Mouse (Mus musculus) yolk sac, embryonic 10.5 days (tissue): ENCODE measurements around the gene Vwde.

Source experiments
- DNase-seq: peaks from one replicate; pipeline ENCODE4 v3.0.0-alpha.2; 2017; ENCODE audit warnings: low spot score

The Vwde gene

GRCm38 (mm10) chr6:13224596-13225227 is at the start of gene Vwde:
TSS of gene Vwde (minus strand) at chr6:13224965.
- DNase-seq: no peak

- no peak for DNase-seq
Observed at GRCm38 (mm10) chr6:13255341-13255740, 30.6 kb upstream of the Vwde start.

- no peak for DNase-seq
Observed at GRCm38 (mm10) chr6:13248317-13248969, 23.7 kb upstream of the Vwde start.

GRCm38 (mm10) chr6:13206157-13206556 is 18.6 kb downstream of the Vwde start:
- no peak for DNase-seq

- no peak for DNase-seq
Observed at GRCm38 (mm10) chr6:13197486-13197885, 27.3 kb downstream of the Vwde start.

GRCm38 (mm10) chr6:13186836-13187235 is 37.9 kb downstream of the Vwde start:
- DNase-seq: no peak

- no peak for DNase-seq
Observed at GRCm38 (mm10) chr6:13180061-13180460, 44.7 kb downstream of the Vwde start.

DNA sequence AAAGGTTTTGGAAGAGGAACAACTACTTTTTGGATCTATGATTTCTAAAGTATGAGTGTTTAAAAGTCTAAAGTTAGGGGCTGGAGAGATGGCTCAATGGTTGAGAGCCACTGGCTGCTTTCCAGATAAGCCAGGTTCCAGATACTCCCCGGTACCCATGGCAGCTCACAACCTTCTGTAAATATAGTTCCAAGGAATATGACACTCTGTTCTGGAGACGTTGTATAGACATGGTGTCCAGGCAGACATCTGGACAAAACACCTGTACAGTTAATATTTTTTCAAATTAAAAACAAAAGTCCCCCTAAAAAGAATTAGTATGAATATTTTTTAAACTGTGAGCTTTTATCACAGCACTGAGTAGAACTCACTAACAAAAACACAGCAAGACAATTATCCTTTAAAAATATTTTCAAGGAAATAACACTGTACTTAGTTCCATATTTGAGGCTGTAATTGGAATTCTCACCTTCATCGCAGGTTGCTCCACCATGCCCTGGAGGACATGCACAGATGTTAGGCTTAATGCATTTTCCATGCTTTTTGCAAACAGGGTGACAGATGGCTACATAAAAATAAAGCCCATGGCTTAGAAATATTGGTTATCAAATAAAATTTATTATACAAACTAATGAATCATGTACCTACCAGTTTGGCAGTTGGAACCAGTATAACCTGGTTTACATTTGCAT is 55.2 kb downstream of the Vwde start:
- DNase-seq: no peak

DNA sequence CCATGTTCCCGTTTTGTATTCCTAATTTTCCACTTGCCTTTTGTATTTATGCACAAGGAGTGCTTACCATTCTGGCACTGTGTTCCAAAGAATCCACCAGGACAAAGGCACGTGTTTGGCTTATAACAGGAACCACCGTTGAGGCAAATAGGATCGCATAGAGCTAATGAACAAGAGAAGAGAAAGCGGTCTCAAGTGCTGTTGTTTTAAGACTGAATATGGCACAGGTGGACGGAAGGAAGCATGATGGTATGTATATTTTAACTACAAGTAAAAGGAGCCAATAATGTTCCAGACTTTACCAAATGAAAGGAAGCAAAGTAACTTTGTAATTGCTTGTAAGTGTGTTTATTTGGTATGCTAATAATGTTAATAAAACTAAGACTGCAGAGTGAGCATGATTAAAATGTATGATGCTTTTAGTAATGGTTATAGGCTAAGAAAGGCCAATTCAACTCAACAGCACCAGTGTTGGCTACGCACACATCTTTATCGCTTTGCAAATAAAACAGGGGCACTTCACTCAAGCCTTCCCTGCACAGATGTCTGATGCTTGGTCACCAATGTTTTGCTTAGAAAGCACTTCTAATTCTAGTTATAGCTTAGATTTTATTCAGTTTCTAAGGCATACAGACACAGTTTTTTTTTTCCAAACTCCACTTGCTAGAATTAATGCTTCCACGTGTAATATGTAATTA is 58.4 kb downstream of the Vwde start:
- no peak for DNase-seq

- DNase-seq: no peak
Observed at GRCm38 (mm10) chr6:13159437-13159836, 65.3 kb downstream of the Vwde start.

DNA sequence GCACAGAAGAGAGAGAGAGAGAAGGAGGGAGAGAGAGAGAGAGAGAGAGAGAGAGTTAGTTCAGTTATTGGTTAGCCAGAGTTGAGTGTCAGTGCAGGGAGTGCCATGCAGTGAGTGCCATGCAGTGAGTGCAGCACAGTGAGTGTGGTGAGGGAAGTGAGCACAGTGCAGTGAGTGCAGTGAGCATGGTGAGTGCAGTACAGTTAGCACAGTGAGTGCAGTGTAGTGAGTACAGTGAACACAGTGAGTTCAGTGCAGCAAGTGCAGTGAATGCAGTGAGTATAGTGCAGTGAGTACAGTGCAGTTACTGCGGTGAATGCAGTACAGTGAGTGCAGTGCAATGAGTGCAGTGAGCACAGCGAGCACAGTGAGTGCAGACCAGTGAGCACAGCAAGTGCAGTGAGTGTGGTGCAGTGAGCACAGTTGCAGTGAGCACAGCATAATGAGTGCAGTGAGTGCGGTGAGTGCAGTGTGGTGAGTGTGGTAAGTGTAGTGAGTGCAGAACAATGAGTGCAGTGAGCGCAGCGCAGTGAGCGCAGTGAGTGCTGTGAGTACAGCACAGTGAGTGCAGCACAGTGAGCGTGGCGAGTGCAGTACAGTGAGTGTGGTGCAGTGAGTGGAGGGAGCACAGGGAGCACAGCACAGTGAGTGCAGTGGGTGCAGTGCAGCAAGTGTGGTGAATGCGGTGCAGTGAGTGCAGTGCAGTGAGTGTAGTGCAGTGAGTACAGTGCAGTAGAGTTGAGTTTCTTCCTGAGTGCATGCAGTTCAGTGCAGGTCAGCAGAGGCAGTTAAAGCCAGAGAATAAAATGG is 70.7 kb downstream of the Vwde start:
- DNase-seq: no peak

DNA sequence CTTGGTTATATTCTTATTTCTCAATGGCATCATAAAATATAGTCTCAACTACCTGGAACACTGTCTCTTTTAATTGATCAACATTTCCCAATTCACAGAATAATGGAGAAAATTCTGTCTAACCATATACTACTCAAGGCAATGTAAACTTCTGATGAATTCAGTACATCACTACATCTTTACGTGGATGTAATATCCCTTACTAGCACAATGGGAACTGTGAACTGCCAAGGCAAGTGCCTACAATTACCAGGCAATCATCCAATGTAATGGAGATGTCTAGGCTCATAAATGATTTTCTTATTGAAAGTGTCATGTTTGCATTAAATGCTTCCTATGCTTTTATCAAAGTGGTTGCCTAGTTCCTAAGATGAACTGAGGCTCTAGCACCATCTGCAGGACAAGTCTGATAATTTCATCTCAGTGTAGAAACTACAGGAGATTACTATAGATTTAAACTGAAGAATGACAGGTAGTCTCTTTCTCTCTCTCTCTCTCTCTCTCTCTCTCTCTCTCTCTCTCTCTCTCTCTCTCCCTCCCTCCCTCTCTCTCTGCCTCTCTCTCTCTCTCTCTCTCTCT is 72.6 kb downstream of the Vwde start:
- no peak for DNase-seq

DNA sequence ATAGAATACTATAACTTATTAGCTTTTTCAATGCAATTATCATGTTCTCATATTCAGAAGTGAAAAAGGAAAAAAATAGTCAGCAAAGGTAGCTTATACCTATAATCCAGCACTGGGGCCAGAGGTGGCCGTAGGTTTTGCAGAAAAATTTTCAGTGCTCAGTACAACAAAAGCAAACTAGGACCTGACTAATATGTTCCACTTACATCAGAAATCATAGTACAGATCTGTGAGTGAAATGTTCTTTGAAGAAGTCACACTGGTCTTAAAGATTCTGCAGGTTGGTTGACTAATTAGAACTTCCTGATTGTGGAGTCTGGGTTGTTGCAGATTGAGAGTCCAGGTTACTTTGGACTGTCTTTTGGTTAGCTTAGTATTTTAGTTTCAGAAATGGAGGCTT is 87.5 kb downstream of the Vwde start:
- DNase-seq: no peak

- DNase-seq: no peak
Observed at GRCm38 (mm10) chr6:13108662-13109061, 116.1 kb downstream of the Vwde start.
